8 mouse cellular contexts compared by ENCODE assay signal in the genomic region with DNA sequence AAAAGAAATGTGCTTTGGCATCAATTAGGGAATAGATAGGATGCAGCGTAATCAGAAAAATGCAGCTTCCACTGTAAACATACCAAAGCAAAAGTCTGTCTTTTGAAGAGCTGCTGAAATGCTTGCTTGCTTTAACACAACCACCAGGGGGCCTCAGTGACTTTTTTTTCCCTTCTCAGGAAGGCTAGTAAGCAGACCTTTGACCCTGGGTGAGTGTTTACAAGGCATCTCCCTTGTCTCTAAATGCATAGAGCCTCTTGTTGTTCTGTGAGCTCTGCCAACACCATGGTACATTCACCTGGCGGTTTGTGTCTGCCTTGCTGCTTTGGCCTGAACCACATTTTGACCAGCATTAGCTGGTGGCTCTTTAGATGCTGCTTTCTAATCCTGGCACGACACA.
DNase-seq lines count a peak whose midpoint lies in the region; ATAC-seq and TF ChIP-seq lines count a peak whose summit lies in the region.

No protein-coding gene starts in this region.

- 63% methylated on average over 3 of the region's 3 CpGs for WGBS in kidney, embryonic 14.5 days
- WGBS in forebrain, embryonic 12.5 days: 65% methylated on average over 3 of the region's 3 CpGs
- WGBS in limb, embryonic 11.5 days: 62% methylated on average over 3 of the region's 3 CpGs
- WGBS in small intestine, adult 2 months: 32% methylated on average over 3 of the region's 3 CpGs

- no peak overlapping the region for H3K4me3 ChIP-seq in kidney, embryonic 14.5 days (ENCODE audit: low read length)
- no peak overlapping the region for H3K4me3 ChIP-seq in E14TG2a.4 (replicated peaks; ENCODE audit: low read length)
- H3K4me3 ChIP-seq in forebrain, embryonic 12.5 days (replicated peaks): no peak overlapping the region
- no peak overlapping the region for H3K4me3 ChIP-seq in limb, embryonic 11.5 days (ENCODE audit: low read depth, low read length)
- no peak overlapping the region for H3K4me3 ChIP-seq in small intestine, adult 2 months (ENCODE audit: low read depth, low read length)

- H3K27ac ChIP-seq in kidney, embryonic 14.5 days (ENCODE audit: low read depth, low read length): no peak overlapping the region
- no peak overlapping the region for H3K27ac ChIP-seq in forebrain, embryonic 12.5 days
- no peak overlapping the region for H3K27ac ChIP-seq in limb, embryonic 11.5 days (replicated peaks; ENCODE audit: low read depth, low read length)
- H3K27ac ChIP-seq in small intestine, adult 2 months (ENCODE audit: insufficient read depth, low read depth, low read length): no peak overlapping the region

- peak; percentile 38 for DNase-seq in kidney, adult 18-20 months
- peak; percentile 8 to 82 for DNase-seq in adrenal gland, adult (ENCODE audit: inconsistent age in 2 of 2, low spot score in 1 of 2)
- DNase-seq in limb, embryonic 11.5 days (ENCODE audit: low spot score): peak; percentile 74

- TF ChIP-seq CTCF in E14TG2a.4 (conservative IDR thresholded peaks at IDR 0.05; ENCODE audit: low read length): peak; percentile 67
- peak; percentile 27; the same call in 1 of the 2 replicates for TF ChIP-seq CTCF in small intestine, adult 2 months (IDR thresholded peaks at IDR 0.05; ENCODE audit: extremely low read depth, insufficient read length, insufficient replicate concordance, low read depth, low read length)

- H3K9ac ChIP-seq in kidney, embryonic 14.5 days (ENCODE audit: low read depth, low read length): no peak overlapping the region
- no peak overlapping the region for H3K9ac ChIP-seq in forebrain, embryonic 12.5 days
- no peak overlapping the region for H3K9ac ChIP-seq in limb, embryonic 11.5 days (ENCODE audit: low read length)

- no peaks in the 10 kb centered on the region for H3K4me1 ChIP-seq in kidney, embryonic 14.5 days (ENCODE audit: control insufficient read depth, insufficient read depth, low read length)
- H3K4me1 ChIP-seq in E14TG2a.4 (replicated peaks; ENCODE audit: low read depth, low read length): no peaks in the 10 kb centered on the region
- H3K4me1 ChIP-seq in forebrain, embryonic 12.5 days: no peaks in the 10 kb centered on the region; the same call in 1 of the 2 replicates
- no peaks in the 10 kb centered on the region for H3K4me1 ChIP-seq in limb, embryonic 11.5 days (ENCODE audit: control insufficient read depth, insufficient read depth, low read length)
- H3K4me1 ChIP-seq in small intestine, adult 2 months (ENCODE audit: control insufficient read depth, insufficient read depth, insufficient read length, low read length): no peaks in the 10 kb centered on the region

- TF ChIP-seq POLR2A in small intestine, adult 2 months (IDR thresholded peaks at IDR 0.05; ENCODE audit: low read depth, low read length): no peak

- H3K27me3 ChIP-seq in kidney, embryonic 14.5 days (ENCODE audit: control insufficient read depth, insufficient read depth, low read length): no peaks in the 10 kb centered on the region
- H3K27me3 ChIP-seq in E14TG2a.4 (ENCODE audit: insufficient read depth, low read length): no peaks in the 10 kb centered on the region
- H3K27me3 ChIP-seq in forebrain, embryonic 12.5 days: no peaks in the 10 kb centered on the region
- no peaks in the 10 kb centered on the region for H3K27me3 ChIP-seq in limb, embryonic 11.5 days (ENCODE audit: control insufficient read depth, insufficient read depth, low read length)
- H3K27me3 ChIP-seq in small intestine, adult 2 months (ENCODE audit: control insufficient read depth, insufficient read depth, low read length): no peaks in the 10 kb centered on the region

- H3K9me3 ChIP-seq in kidney, embryonic 14.5 days (ENCODE audit: control insufficient read depth, low read length): no peaks in the 10 kb centered on the region
- H3K9me3 ChIP-seq in E14TG2a.4 (ENCODE audit: low read length): no peaks in the 10 kb centered on the region
- no peaks in the 10 kb centered on the region for H3K9me3 ChIP-seq in forebrain, embryonic 12.5 days
- no peaks in the 10 kb centered on the region for H3K9me3 ChIP-seq in limb, embryonic 11.5 days (ENCODE audit: control insufficient read depth, low read length)

- H3K4me2 ChIP-seq in kidney, embryonic 14.5 days (replicated peaks; ENCODE audit: low read depth, low read length): no peak overlapping the region
- no peak overlapping the region for H3K4me2 ChIP-seq in forebrain, embryonic 12.5 days
- no peak overlapping the region for H3K4me2 ChIP-seq in limb, embryonic 11.5 days (ENCODE audit: low read depth, severe bottlenecking)

- no peak for ATAC-seq in kidney, embryonic 14.5 days (ENCODE audit: low FRiP score, low TSS enrichment)
- peak; percentile 58 for ATAC-seq in forebrain, embryonic 12.5 days (ENCODE audit: low FRiP score)
- ATAC-seq in limb, embryonic 11.5 days (ENCODE audit: insufficient number of reproducible peaks, low FRiP score, low TSS enrichment, low read depth): peak; percentile 35; the same call in 1 of the 2 replicates
- no peak for ATAC-seq in monocyte, adult 5-6 weeks (replicated peaks; ENCODE audit: insufficient number of reproducible peaks, low FRiP score, low TSS enrichment, poor library complexity, severe bottlenecking)

- H3K36me3 ChIP-seq in kidney, embryonic 14.5 days (ENCODE audit: control insufficient read depth, insufficient read depth, low read length): no peaks in the 10 kb centered on the region
- no peaks in the 10 kb centered on the region for H3K36me3 ChIP-seq in E14TG2a.4 (ENCODE audit: insufficient read depth, low read length)
- no peaks in the 10 kb centered on the region for H3K36me3 ChIP-seq in forebrain, embryonic 12.5 days (replicated peaks)
- no peaks in the 10 kb centered on the region for H3K36me3 ChIP-seq in limb, embryonic 11.5 days (ENCODE audit: control insufficient read depth, insufficient read depth, low read length)
- no peaks in the 10 kb centered on the region for H3K36me3 ChIP-seq in small intestine, adult 2 months (ENCODE audit: control insufficient read depth, insufficient read depth, low read length)

Comparison
In these comparisons a context has a peak if more than half of its experiments do, and no peak if none do; other contexts are left out.
1. ATAC-seq: peak in forebrain, embryonic 12.5 days (single experiment) and limb, embryonic 11.5 days (single experiment); none in kidney, embryonic 14.5 days (single experiment) and monocyte, adult 5-6 weeks (single experiment).
2. Peak in every context shown above with its lines, with median percentiles within 50 percentile points of each other: DNase-seq.